Mouse (Mus musculus): ENCODE data around the gene Pard3.

GRCm38 (mm10) chr8:127324836-127325570, 261.3 kb downstream of the Pard3 start:
- TF ChIP-seq CTCF (IDR thresholded peaks at IDR 0.05; ENCODE audit: borderline replicate concordance, extremely low read depth, insufficient read depth, insufficient read length): no peak
- no peak for TF ChIP-seq POLR2A (IDR thresholded peaks at IDR 0.05; ENCODE audit: borderline replicate concordance, extremely low read depth, insufficient read depth, insufficient read length, poor library complexity, severe bottlenecking)
